Mouse (Mus musculus) stomach, postnatal 0 days (tissue): ENCODE measurements around the gene Plekha7. TPM values are rescaled to one million over a fixed set of nuclear protein-coding genes. Genes with fewer than 3 reads are reported as not detected.
A peak's percentile ranks its signal among the peaks of the same experiment; 100 is the strongest.

ENCODE experiments used
- ATAC-seq: fragments of 200-750 bp; cut with Nextera tagmentation; 2 replicates; pipeline ENCODE4 v1.8.0; 2017; ENCODE audit not compliant: low FRiP score, low TSS enrichment
- DNase-seq: peaks from one replicate; pipeline ENCODE4 v3.0.0-alpha.2; 2016; ENCODE audit warnings: low spot score
- H3K27ac ChIP-seq: fragments of 300-500 bp; sonication (generic); replicated peaks from 2 replicates; pipeline ENCODE4 v1.5.1; 2014; ENCODE audit warnings: mild to moderate bottlenecking, control low read depth
- H3K27me3 ChIP-seq: fragments of 300-500 bp; sonication (generic); 2 replicates; pipeline ENCODE4 v1.6.1; 2014; ENCODE audit warnings: low read length; ENCODE audit not compliant: control insufficient read depth, insufficient read depth
- H3K36me3 ChIP-seq: fragments of 300-500 bp; sonication (generic); 2 replicates; pipeline ENCODE4 v1.6.1; 2014; ENCODE audit warnings: low read length, mixed read lengths; ENCODE audit not compliant: control insufficient read depth, insufficient read depth
- H3K4me1 ChIP-seq: fragments of 300-500 bp; sonication (generic); replicated peaks from 2 replicates; pipeline ENCODE4 v1.6.1; 2014; ENCODE audit warnings: antibody characterized with exemption; ENCODE audit not compliant: control insufficient read depth, insufficient read depth
- H3K4me2 ChIP-seq: fragments of 300-500 bp; sonication (generic); replicated peaks from 2 replicates; pipeline ENCODE4 v1.6.1; 2014; ENCODE audit warnings: low read depth, mild to moderate bottlenecking, control low read depth, moderate library complexity
- H3K4me3 ChIP-seq: fragments of 300-500 bp; sonication (generic); 2 replicates; pipeline ENCODE4 v1.5.1; 2014; ENCODE audit warnings: low read depth, low read length, control low read depth
- H3K9ac ChIP-seq: fragments of 300-500 bp; sonication (generic); 2 replicates; pipeline ENCODE4 v1.6.1; 2014; ENCODE audit warnings: mild to moderate bottlenecking, low read length, control low read depth, mixed read lengths
- H3K9me3 ChIP-seq: fragments of 300-500 bp; sonication (generic); 2 replicates; pipeline ENCODE4 v1.6.1; 2016; ENCODE audit warnings: low read length; ENCODE audit not compliant: control insufficient read depth
- CTCF ChIP-seq: IDR thresholded peaks from 2 replicates; pipeline ENCODE4 v1.5.1; 2016; ENCODE audit warnings: antibody characterized with exemption, low read depth, mild to moderate bottlenecking, moderate library complexity
- EP300 ChIP-seq: optimal IDR thresholded peaks from 2 replicates; pipeline ENCODE3; 2016; ENCODE audit warnings: antibody characterized with exemption
- WGBS: fragments of 180-500 bp; shearing (Covaris S2); extraction: QIAGEN DNeasy Blood & Tissue Kit; methylation state at CpG from one replicate; pipeline ENCODE4 v1.1.7; 2014; 5-methylcytosine and 5-hydroxymethylcytosine counted together
- polyA plus RNA-seq: library from polyadenylated mRNA; unstranded; fragments of >200 nt; fragmentation: Nextera tagmentation; extraction: Ambion mirVana; gene quantifications from 2 replicates; pipeline ENCODE4 v1.2.1, GENCODE M21; 2015

Gene Plekha7
- polyA plus RNA-seq: 10.1 and 11.7 TPM in 2 replicates

- Histone ChIP-seq H3K9me3 (no peaks in the 10 kb centered on the region), H3K27ac (peak within 1 kb of the TSS; percentile 93), H3K27me3 (no peaks in the 10 kb centered on the region), H3K4me2 (peak within 1 kb of the TSS; percentile 99), H3K9ac (peak within 1 kb of the TSS; percentile 69), H3K4me3 (peak within 1 kb of the TSS; percentile 74), H3K4me1 (0 out of 2 replicates have a peak, but pooled peaks cover 4% of the 10 kb centered on the region), H3K36me3 (no peaks in the 10 kb centered on the region)
- ATAC-seq (peak; percentile 88), DNase-seq (peak; percentile 94)
- WGBS: under 1% methylated on average over 56 of the region's 65 CpGs
- TF ChIP-seq EP300: no peak
- TF ChIP-seq CTCF: no peak
Measured at GRCm38 (mm10) chr7:116307871-116308631, at the start of gene Plekha7. Gene Plekha7 (minus strand): TSS chr7:116308376.

- 18% methylated on average over 1 of the region's 1 CpGs for WGBS
- H3K9me3 ChIP-seq: no peaks in the 10 kb centered on the region
- H3K4me1 ChIP-seq: no peaks in the 10 kb centered on the region
- ATAC-seq (no peak), DNase-seq (peak; percentile 59)
- H3K36me3 ChIP-seq: peaks cover 8% of the 10 kb centered on the region
- no peak overlapping the region for H3K27ac ChIP-seq
- TF ChIP-seq CTCF (peak; percentile 72), EP300 (no peak)
- H3K4me3 ChIP-seq: no peak overlapping the region
- H3K27me3 ChIP-seq: no peaks in the 10 kb centered on the region
- H3K4me2 ChIP-seq: no peak overlapping the region
- H3K9ac ChIP-seq: no peak overlapping the region
Measured at GRCm38 (mm10) chr7:116336226-116336625, 28.1 kb upstream of the Plekha7 start.

- Histone ChIP-seq H3K4me2 (no peak overlapping the region; the same call in 1 of the 2 replicates), H3K27ac (no peak overlapping the region), H3K4me3 (peak overlapping the region; percentile 85; the same call in 1 of the 2 replicates), H3K9ac (no peak overlapping the region), H3K9me3 (no peaks in the 10 kb centered on the region), H3K27me3 (no peaks in the 10 kb centered on the region), H3K4me1 (no peaks in the 10 kb centered on the region), H3K36me3 (peaks cover 8% of the 10 kb centered on the region)
- DNase-seq (no peak), ATAC-seq (no peak)
- TF ChIP-seq EP300 (no peak), CTCF (no peak)
- 49% methylated on average over 6 of the region's 6 CpGs for WGBS
Measured at GRCm38 (mm10) chr7:116335133-116335532, 27.0 kb upstream of the Plekha7 start.

GRCm38 (mm10) chr7:116334669-116335038 lies 26.5 kb upstream of the Plekha7 start:
- Histone ChIP-seq H3K36me3 (peaks cover 5% of the 10 kb centered on the region), H3K4me2 (peak overlapping the region; percentile 83), H3K4me3 (peak overlapping the region; percentile 85), H3K9ac (peak overlapping the region; percentile 71), H3K27ac (peak overlapping the region; percentile 89), H3K27me3 (no peaks in the 10 kb centered on the region), H3K4me1 (no peaks in the 10 kb centered on the region), H3K9me3 (no peaks in the 10 kb centered on the region)
- no peak for DNase-seq
- 12% methylated on average over 8 of the region's 8 CpGs for WGBS
- ATAC-seq: no peak
- TF ChIP-seq EP300 (no peak), CTCF (no peak)

- H3K9ac ChIP-seq: peak within 1 kb of the TSS; percentile 98
- H3K4me3 ChIP-seq: peak within 1 kb of the TSS; percentile 85
- no peaks in the 10 kb centered on the region for H3K9me3 ChIP-seq
- H3K4me2 ChIP-seq: peak within 1 kb of the TSS; percentile 83
- H3K27ac ChIP-seq: peak within 1 kb of the TSS; percentile 89
- no peaks in the 10 kb centered on the region for H3K27me3 ChIP-seq
- TF ChIP-seq CTCF (no peak), EP300 (no peak)
- H3K4me1 ChIP-seq: no peaks in the 10 kb centered on the region
- under 1% methylated on average over 77 of the region's 78 CpGs for WGBS
- peak; percentile 98 for DNase-seq
- H3K36me3 ChIP-seq: peaks cover 2% of the 10 kb centered on the region
- ATAC-seq: peak; percentile 99
Measured at GRCm38 (mm10) chr7:116333713-116334668, 25.8 kb upstream of the Plekha7 start, which contains the start of gene Rps13. Gene Rps13 (minus strand): TSS chr7:116334195.
